Mouse (Mus musculus) layer of hippocampus, postnatal 14 days (tissue): Measurements from ENCODE around the gene Erich6b. TPM values are rescaled to one million over a fixed set of nuclear protein-coding genes. Genes with fewer than 3 reads are reported as not detected.

Experiments
- DNase-seq, 2 experiments: peaks; one replicate each; pipeline ENCODE4 v3.0.0; 2021 to 2022; ENCODE audit warnings: low spot score in 2 of 2, mixed read lengths in 1 of 2
- total RNA-seq, 2 experiments: library from RNA; stranded (reverse); gene quantifications; 2 replicates each; pipeline ENCODE4 v1.2.3; 2021

The Erich6b gene
- total RNA-seq, 2 experiments from 2014 or later, result not detected

DNA sequence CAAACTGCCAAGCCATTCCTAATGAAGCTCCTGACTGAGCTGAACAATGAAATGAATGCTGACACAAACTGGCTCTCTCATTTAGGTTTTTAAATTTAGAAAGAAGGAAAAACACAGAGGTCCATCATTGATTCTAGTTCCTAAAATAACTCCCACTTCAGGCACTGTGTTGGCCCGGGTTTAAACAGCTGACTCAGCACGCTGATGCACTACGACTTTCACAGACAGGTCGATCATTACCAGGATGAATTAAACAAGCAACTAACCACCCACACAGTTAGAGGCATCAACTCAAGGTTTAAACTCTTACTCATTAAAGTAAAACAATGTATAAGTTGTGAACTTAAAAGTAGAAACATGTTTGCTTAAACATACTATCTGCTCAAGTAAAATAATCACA lies 64.6 kb downstream of the Erich6b start:
- DNase-seq, result no peak

DNA sequence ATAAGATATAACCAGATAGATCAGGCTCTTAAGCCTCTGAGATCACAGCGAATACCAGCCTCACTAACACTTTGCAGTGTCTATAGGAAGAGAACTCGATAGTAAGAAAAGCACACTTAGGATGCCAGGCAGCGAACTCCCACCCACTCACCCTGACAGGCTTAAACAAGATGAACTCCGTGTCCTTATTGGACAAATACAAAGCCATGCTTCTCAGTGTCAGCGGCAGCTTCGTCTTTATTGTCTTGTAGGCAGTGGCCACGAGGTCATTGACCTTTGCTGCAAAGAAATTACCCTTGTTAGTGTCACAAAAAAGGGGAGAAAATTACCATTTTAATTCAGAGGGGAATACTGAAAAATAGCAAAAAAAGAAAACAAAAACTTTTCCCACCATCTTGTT lies 65.7 kb downstream of the Erich6b start:
- no peak for DNase-seq

DNA sequence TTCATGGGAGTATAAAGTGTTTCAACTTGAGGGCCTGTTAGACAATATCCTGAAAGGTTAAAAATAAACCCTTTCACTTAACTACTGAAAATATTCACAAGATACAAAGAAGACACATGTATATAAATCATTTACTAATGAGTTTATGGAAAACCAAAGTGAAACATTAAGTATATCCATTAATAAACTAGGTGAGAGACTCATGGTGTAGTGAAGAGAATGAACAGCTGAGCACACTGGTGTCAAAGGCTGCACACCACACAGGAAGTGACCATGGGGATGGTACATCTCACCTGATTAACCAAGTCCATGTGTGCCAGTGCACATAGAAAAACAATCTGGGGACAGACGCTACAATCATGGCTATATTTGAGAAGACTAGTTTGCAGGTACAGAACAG lies 66.9 kb downstream of the Erich6b start:
- DNase-seq, result no peak

GRCm38 (mm10) chr14:75711731-75712130 lies 69.7 kb downstream of the Erich6b start:
- no peak for DNase-seq

- no peak for DNase-seq
Observed at GRCm38 (mm10) chr14:75712687-75713086, 70.6 kb downstream of the Erich6b start.

DNA sequence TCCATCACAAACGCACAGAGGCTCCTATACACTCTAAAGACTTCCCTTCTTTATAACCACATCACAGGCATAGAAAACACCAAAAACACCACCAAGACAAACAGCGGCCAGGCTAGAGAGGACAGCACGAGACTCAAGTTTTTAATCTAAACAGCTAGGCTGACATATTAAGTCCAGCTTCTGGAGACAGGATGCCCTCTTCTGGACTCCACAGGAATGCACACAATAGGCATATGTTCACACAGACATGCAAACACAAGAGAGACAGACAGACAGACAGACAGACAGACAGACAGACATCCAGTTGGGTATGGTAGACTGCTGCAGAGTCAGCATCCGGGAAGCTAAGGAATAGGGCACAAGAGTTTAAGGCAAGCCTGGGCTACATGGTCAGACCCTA lies 71.6 kb downstream of the Erich6b start:
- peak in 1 of 2 experiments; percentile 12 for DNase-seq

DNA sequence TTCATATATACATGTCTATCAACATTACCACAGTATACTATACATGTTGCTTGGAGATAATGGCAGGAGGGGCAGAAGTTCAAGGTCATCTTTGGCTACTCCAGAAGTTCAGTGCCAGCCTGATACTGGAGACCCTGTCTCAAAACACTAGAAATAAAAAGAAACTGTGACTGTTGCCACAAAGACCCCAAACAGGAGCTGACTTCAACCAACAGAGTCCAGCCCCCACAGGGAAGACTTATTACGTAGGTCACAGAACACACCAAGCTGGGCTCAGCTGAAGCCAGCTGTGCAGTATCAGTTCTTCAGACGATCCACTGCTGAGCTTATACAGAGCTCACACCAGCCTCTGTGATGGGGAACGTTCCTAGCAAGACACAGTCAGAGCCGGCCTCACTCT lies 74.4 kb downstream of the Erich6b start:
- no peak for DNase-seq

Other genes with a start within 250 kb of the Erich6b start
- 10 to 100 TPM; 10.7 to 13.4 TPM for gene Siah3, start 186.3 kb upstream of the Erich6b start, total RNA-seq
- gene Spert, start 49.1 kb upstream of the Erich6b start, total RNA-seq, result not detected
- 10 to 100 TPM; 22.9 to 24.8 TPM for gene Cog3, start 112.3 kb downstream of the Erich6b start, total RNA-seq
- gene Slc25a30, start 144.8 kb downstream of the Erich6b start, total RNA-seq, result 10 to 100 TPM; 10.5 to 15.2 TPM
- gene Tpt1, start 202.8 kb downstream of the Erich6b start, total RNA-seq, result 1,000 to 10,000 TPM; 1,171 to 1,217 TPM